Mouse (Mus musculus): ENCODE data around the gene Rnf6. TPM values are rescaled to one million over a fixed set of nuclear protein-coding genes. Genes with fewer than 3 reads are reported as not detected.

The Rnf6 gene
- total RNA-seq (2021): 10 to 100 TPM; 52.8 to 52.9 TPM
- long read RNA-seq, experiment 1, transcript Rnf6-201 (5 exons, 2,388 nt): minor isoform, 5 of 64 reads
- long read RNA-seq, experiment 1, transcript Rnf6-206 (5 exons, 3,452 nt): major isoform, 32 of 64 reads
- long read RNA-seq, experiment 1, partial matches to known transcripts: 23 of 64 reads
- long read RNA-seq, experiment 1, other reads (novel, unspliced or antisense): 2 of 64 reads
- long read RNA-seq, experiment 2, transcript Rnf6-206 (5 exons, 3,452 nt): major isoform, 35 of 76 reads
- long read RNA-seq, experiment 2, transcript Rnf6-208 (5 exons, 3,276 nt): minor isoform, 9 of 76 reads
- long read RNA-seq, experiment 2, partial matches to known transcripts: 16 of 76 reads
- long read RNA-seq, experiment 2, other reads (novel, unspliced or antisense): 10 of 76 reads

GRCm38 (mm10) chr5:146220879-146221714 lies at the start of gene Rnf6:
Gene Rnf6 (minus strand): TSS chr5:146221555.
- peak; percentile 87 to 97 for DNase-seq (ENCODE audit: low spot score in 2 of 2)

- DNase-seq (ENCODE audit: low spot score in 2 of 2): no peak
These were observed 49.2 kb upstream of the Rnf6 start for GRCm38 (mm10) chr5:146270593-146270992.

GRCm38 (mm10) chr5:146267776-146268175 lies 46.4 kb upstream of the Rnf6 start:
- no peak for DNase-seq (ENCODE audit: low spot score in 2 of 2)

GRCm38 (mm10) chr5:146265934-146266591 lies 44.7 kb upstream of the Rnf6 start:
- DNase-seq (ENCODE audit: low spot score in 2 of 2): no peak

GRCm38 (mm10) chr5:146260003-146260402 lies 38.6 kb upstream of the Rnf6 start:
- DNase-seq (ENCODE audit: low spot score in 2 of 2): no peak

DNA sequence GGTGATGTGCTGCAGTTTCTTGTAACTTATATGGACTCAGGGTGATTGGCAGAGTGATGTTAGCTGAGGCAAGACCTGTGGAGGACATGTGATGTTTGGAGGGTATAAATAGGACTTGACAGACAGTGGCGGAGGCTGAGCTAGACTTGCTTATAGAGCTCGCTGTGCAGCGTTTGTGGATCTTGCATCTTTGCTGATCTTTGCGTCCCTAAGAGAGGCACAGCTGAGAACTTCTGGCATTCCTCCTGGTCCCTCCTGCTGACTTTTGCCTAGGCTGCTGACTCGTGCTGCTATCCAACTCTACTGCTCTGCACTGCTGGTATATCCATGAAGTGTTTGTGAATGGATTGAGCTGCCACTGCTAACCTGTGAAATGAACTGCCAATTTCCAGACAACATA lies 32.3 kb upstream of the Rnf6 start:
- no peak for DNase-seq (ENCODE audit: low spot score in 2 of 2)

- no peak for DNase-seq (ENCODE audit: low spot score in 2 of 2)
These were observed 30.5 kb upstream of the Rnf6 start for GRCm38 (mm10) chr5:146251663-146252429.

GRCm38 (mm10) chr5:146250369-146251075 lies 29.2 kb upstream of the Rnf6 start:
- no peak for DNase-seq (ENCODE audit: low spot score in 2 of 2)

DNA sequence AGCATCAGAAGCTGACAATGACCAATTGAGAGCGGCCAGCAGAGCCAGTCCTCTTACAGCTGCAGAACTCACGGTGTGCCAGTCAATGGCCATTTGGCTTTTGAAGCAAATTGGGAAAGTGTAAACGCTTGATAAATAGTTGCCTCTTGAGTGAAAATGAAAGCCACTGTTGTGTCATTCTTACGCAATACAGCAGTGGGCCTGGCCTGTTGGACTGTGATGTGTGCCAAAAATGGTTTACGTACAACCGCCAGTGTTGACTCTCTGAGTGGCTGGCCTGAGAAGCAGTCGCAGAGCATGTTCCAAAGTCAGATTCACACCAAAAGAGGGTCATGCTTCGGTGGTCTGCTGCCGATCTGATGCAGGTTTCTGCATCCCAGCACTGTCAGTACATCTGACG lies 27.4 kb upstream of the Rnf6 start:
- DNase-seq (ENCODE audit: low spot score in 2 of 2): no peak

DNA sequence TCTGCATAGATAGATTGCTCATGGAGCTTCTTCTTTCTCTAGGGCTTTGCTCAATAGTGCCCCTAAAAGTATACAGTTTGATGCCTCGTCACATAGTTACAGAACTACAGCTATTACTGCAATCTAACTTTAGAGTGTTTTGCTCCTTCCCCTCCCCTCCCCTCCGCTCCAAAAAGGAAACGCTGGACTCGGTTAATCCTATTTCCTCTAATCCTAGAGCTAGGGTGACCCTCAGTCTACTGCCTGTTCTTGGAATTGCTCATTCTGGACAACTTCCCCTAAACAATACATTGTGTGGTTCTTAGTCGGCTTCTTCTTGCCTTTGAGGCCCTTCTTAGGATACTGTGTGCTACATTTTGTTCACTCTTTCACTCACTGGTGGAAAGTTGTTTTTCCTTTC lies 26.4 kb upstream of the Rnf6 start:
- no peak for DNase-seq (ENCODE audit: low spot score in 2 of 2)

DNA sequence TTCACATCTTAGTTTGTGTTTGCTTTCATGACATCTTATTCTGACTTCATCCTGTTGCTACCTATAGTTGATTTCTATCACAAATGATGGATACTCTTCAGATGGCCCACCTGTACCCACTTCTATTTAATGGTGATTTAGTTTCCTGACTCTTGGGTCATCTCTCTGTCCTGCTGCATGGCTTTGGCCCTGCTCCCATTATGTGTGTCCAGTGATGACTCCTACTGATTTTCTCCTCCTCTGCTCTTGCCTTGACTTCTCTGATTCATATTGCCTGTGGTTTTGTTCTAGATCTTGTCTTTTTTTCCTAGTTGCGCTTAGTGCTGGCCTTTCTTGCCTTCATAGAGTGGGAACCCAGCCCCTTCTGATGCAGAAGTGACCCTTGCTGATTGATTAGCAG lies 25.0 kb upstream of the Rnf6 start:
- no peak for DNase-seq (ENCODE audit: low spot score in 2 of 2)

GRCm38 (mm10) chr5:146245646-146246370 lies 24.5 kb upstream of the Rnf6 start:
- no peak for DNase-seq (ENCODE audit: low spot score in 2 of 2)

GRCm38 (mm10) chr5:146245193-146245592 lies 23.8 kb upstream of the Rnf6 start:
- DNase-seq (ENCODE audit: low spot score in 2 of 2): no peak

GRCm38 (mm10) chr5:146241202-146241601 lies 19.8 kb upstream of the Rnf6 start:
- DNase-seq (ENCODE audit: low spot score in 2 of 2): no peak

GRCm38 (mm10) chr5:146240771-146241170 lies 19.4 kb upstream of the Rnf6 start:
- DNase-seq (ENCODE audit: low spot score in 2 of 2): no peak

- DNase-seq (ENCODE audit: low spot score in 2 of 2): no peak
These were observed 16.9 kb upstream of the Rnf6 start for GRCm38 (mm10) chr5:146238274-146238673.

- DNase-seq (ENCODE audit: low spot score in 2 of 2): no peak
These were observed 13.0 kb upstream of the Rnf6 start for GRCm38 (mm10) chr5:146234336-146234735.

DNA sequence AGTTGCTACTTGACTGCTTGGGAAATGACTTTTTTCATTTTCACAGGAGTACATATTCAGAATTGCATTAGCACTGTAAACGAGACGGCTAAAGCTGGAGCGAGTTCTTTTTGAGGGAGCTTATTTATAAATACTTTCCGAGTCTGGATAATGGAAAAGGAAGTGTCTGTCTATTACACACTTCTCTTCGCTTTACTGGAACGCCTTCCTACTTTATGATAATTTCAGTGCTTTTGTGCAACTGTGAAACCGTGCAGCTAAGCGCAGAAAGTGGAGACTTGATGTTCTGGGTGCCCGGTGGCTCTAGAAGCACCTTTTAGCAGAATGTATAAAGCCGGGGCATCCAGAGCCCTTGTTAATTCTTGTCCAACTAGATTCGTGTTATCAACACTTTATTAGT lies 11.5 kb upstream of the Rnf6 start:
- DNase-seq (ENCODE audit: low spot score in 2 of 2): no peak

GRCm38 (mm10) chr5:146232056-146232675 lies 10.8 kb upstream of the Rnf6 start:
- DNase-seq (ENCODE audit: low spot score in 2 of 2): no peak

Measured in layer of hippocampus, postnatal 14 days (tissue).